Mouse (Mus musculus) left cerebral cortex, adult 18-20 months (tissue): ENCODE results near the gene Sox5. TPM values are rescaled to one million over a fixed set of nuclear protein-coding genes. Genes with fewer than 3 reads are reported as not detected.
"Not testable (repeated sequence)": the region's sequence is repeated elsewhere in the genome, so short reads cannot be mapped to it uniquely, and the experiment has no call there.

Experiments used
- DNase-seq, 2 experiments: peaks; one replicate each; pipeline ENCODE4 v3.0.0; 2021 to 2022; ENCODE audit warnings: low spot score in 2 of 2, mixed read lengths in 1 of 2
- total RNA-seq, 2 experiments: library from RNA; stranded (reverse); gene quantifications; 2 replicates each; pipeline ENCODE4 v1.2.3; 2021

Sox5 gene
- total RNA-seq, 2 experiments from 2014 or later, result 49.5 to 54.4 TPM

DNA sequence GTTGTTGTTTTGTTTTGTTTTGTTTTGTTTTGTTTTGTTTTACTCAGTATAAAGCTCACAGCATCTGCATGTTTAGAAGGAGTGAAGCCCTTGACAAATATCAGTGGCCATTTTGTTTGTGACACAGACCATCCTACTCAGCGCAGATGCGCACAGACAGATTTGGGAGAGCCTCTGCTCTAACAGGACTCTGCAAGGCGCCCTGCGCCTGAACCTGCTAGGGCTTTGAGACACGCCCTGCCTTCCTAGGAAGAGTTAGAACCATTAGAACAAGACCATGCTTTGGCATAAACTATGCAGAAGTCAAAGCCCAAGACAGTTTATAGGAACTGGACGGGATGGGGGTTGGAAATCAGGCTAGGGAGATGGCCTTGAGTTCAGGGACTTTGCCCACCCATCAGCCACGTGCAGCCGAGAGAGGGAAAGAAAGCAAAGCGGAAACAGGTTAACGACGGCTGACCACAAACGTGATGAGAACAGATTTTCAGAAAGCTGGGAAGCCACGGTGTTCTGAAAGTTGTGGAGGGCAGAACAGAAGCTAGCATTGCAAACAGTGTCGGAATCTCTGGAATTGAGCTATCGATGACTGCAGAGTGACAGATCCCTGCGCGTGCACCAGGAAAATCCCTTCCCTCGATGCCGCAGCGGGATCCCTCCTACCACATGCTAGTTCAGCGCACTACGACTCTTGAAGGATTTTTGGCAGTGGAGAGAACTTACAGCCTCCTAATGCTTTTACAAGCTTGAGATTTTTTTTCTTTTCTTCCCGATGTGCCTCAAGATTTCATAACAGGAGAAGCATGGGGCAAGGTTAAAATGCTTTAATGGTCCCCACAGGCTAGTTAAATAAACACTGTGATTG, 482.9 kb downstream of the Sox5 start:
- DNase-seq, result no peak

DNA sequence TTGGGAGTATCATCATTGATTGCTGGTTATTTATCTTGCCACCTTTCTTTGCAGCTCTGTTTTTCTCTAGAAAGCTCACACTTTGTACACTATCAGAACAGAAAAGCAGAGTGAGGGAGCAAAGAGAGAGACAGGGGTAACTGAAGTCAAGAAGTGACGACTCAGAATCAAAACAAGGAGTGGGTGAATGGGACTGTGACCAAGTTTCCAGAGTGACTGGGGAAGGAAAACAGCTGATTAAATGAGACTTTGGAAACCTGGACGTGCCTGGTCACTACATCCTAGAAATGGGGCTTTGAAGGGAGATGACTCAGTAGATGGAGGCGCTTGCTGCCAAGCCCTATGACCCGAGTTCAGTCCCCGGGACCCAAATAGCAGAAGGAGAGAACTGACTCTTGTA, 483.9 kb downstream of the Sox5 start:
- no peak for DNase-seq

DNA sequence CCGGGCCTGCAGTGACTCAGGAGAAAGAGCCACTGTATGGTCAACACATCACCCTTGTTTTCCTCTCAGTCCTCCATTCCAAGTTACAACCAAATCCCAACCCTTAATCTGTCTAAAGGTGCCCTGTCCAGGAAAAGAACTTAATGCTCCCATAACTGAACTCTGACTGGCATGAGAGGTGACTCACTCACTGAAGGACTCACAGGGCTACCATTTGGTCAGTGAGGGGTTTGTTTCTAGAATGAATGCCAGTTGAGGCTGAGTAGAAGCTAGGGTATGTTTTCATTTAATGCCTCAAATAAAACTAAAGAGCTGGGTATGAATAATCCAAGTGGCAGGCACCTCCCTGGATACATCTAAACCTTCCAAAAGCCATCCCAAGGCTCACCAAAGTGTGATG, 484.6 kb downstream of the Sox5 start:
- DNase-seq, result no peak

DNA sequence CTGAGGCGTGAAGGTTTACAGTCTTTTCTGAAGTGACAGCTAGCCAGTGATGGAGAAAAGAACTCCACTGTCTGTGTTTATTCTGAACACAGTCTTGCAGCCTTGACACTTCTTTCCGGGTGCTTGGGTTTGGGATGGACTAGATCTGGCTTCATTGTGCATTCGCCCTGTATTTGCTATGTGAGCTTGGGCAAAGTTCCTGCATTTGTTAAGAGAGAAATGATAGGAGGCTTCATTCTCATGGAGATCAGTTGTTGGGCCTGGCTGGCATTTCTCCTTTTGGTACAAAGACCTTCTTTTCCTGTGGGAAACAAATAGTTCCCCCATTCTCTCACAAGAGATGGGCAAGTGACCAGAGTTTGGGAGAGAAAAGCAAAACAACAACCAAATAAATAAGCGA, 490.3 kb downstream of the Sox5 start:
- no peak for DNase-seq

DNA sequence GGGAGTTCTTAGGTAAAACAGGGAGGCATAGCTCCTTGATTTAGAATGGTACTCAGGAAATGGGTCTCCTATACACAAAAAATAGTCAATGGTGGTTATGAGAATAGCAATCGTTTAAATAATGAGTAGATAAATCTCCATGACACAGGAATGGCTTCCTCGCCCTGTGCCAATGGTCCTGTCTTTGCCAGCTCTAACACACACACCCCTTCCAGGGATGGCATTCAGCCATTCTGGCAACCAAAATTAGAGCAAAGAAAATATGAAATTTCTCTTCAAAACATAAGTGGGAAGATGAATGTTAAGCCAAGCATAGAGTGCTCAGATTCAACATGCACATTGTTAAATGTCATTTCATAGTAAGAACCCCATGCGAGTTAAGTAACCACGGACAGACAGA, 495.7 kb downstream of the Sox5 start:
- no peak for DNase-seq

DNA sequence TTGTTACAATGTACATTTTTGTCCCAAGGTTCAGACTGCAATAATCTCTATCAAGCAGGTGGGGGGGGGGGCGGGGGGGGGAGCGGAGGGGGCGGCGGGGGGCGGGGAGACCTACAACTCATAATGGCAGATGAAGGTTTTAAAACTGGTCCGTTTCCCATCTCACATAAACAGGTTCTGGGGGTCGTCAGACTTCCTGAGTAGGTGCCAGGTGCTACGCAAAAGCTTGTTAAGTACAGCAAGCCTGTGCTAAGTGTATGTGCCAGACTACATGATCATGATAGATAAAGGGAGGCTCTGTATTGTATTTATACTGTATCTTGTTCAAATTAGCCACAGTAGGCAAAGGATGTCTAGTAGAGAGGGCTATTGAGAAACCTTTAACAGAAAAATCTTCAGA, 498.6 kb downstream of the Sox5 start:
- DNase-seq, result no peak

DNA sequence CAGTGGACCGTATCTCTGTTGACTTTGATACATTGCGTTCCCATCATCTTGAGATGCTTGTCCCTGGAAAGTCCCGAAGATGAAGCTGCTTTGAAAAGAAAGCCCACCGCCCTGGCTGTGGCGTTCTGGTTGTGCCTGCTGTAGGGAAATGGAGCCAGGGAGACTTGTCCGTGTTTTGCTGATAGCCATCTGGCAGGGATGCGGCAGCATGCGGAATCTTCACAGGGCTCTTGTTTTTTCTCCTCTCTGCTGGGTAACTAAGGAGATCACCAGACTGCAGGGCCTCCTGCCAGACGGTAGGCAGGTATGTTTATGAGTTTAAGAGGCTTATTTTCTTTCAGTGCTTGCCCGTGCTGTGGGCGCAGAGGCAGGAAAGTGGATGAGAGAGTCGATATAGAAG, 499.0 kb downstream of the Sox5 start:
- peak; percentile 5 to 29 for DNase-seq

DNA sequence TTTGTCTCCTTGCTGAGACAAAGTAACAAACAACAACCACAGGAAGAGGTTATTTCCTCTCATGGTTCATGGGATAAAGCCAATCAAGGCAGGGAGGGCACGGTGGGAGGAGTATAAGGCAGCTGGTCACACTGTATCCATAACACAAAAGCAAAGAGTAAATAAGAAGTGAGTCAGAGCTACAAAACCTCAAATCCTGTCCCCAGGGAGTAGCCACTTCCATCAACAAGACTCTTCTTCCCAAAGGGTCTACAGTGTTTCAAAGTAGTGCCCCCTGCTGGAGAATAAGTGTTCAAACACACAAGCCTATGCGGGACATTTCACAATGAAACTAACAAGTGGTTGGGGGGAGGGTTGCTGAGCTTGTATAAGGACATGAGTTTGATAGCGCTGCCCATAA, 500.1 kb downstream of the Sox5 start:
- no peak for DNase-seq

DNA sequence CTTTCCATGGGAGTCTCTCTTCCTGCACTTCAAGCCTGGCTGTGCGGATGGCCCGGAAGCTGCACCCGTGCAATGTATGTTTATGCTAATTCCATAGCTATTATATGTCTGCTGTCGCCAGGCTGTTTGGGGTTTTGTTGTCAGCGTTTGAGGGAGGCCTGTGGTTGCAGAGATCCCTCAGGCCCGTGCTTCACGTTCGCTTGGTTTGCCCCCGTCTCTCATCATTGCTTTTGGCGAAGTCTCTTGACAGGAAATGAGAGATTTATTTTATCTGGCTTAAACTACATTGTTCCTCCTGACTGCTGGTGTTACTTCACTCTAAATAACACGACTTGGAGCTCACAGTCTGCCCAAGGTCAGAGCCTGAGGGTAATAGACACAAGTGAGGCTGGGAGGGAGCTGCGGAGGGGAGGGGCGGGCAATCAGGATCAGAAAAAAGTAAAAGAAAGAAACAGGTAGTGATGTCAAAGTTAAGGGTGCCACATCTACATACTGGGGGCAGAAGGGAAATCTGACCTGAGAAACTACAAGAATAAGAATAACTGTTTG, 503.2 kb downstream of the Sox5 start:
- DNase-seq, result no peak

DNA sequence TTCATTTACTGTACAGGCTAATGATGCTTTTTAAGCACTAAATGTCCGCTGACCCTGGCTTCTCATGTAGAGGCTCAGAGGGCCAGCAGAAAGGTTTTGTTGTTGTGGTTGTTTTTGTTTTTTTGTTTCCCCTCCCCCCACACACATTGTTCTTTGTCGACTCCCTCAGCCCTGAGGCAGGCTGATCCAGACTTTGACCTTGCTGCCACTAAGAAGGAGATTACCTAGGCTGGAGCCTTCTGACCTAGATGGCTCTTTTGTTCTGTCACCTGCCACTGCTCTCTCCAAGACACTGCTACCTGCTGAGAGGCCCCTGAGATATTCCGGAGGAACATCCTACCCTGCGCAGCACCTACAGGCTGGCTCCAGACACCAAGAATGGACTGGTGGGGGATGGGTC, 508.4 kb downstream of the Sox5 start:
- DNase-seq, result not testable (repeated sequence)

DNA sequence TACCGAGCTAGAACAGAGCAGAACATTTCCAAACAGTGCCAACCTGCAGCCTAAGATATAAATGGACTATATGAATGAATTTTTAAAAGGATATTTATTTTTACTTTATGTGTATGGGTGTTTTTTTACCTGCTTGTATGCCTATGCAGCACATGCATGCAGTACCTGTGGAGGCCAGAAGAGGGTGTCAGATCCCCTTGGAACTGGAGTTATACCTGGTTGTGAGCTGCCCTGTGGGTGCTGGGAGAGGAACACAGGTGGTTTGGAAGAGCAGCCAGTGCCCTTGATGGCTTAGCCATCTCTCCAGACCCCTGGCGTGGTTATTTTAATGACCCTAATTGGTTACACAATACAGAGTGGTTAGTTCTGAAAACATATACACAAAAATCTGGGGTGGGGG, 510.5 kb downstream of the Sox5 start:
- no peak for DNase-seq

DNA sequence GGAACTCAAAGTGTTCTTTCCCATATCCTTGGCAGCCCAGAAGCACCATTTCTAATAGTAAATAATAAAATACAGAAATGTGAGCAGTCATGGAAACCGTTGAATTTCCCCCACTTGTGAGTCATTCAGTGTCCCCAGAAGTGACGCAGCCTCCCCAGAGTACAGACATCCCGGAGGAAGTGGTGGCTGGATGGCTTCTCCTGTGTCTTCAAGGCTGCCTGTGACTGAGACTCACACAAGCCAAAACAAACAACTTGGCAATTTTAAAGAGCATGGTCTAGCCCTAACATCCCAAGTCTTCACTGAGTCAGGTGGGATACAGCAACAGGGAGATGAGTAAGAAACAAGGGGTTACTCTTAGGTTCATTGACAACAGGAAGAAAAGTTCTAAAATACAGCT, 511.5 kb downstream of the Sox5 start:
- no peak for DNase-seq

DNA sequence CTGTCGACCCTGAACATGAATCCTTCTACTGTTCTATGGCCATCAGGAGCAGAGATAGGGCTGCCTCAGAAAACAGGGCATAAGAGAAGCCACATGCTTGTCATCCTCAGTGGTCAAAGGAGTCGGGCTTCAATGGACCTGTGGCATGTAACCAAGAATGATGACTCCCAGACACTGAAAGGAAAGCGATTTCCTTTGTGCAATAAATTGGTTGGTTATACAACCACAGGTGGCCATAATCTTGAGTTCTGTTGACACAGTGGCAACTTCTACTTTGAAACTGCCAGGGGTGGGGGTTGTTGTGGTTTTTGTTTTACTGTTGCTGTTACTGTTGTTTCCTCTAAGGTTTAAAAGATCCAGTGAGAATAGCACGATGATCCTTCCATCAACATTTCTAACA, 512.1 kb downstream of the Sox5 start:
- no peak for DNase-seq

DNA sequence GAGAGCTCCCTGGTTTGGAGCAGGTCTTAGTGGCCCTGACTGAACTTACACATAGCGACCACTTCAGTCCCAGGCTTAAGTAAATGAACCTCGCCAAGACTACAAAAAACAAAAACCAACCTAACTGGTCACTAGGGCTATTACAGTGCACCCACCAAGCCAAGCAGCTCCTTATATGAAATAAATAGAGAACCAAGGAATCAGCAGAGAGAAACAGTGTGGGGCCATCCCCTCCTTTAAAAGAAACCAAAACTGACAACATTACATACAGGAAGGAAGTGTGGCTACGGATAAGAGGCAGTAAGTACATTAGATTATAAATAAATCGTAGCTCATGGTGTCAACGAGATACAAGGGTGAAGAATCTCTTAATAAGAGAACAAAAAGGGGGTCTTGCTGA, 516.0 kb downstream of the Sox5 start:
- DNase-seq, result no peak

DNA sequence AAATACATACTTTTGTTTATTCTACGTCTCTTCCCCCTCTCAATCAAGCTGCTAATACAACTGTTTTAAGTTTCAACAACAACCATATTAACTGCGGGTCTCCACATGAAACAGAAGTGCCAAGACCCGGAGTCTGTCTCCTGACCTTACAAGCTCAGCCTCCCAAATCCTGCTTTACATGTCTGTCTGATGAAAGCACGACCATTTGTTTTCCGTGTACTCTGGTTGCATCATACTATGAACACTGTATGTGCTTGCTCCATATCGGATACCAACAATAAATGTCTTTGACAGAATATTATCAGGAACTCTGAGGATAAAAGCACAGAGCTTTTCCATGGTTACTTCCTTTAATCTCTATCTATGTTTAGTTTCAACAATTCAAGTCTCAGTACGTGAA, 516.8 kb downstream of the Sox5 start:
- no peak for DNase-seq

DNA sequence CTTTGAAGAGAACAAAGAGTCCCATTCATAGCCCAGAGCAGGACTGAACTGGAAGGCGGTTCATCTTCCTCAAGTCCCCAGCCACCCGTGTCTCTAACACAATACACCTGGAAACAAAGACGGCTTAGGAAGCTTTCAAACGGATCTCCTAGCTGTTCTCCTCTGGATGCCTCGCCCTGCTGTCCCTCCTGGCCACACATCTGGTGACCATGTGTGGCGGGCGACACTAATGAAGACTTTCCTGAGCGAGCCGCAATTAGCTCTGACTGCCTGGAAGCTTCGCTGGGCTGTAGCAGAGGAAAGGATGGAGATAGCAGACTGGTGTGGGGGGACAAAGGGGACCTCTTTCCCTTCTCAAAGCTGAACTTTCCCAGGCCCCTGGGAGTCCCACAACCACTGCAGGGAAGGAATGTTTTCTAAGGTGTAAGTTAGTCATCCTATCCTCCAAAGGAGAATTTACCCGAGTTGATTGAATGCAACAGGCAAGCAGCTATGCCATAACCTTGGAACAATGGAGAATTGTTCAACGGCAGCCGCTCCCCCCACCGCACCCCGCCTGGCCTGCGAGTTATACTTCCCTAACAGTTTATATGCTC, 517.4 kb downstream of the Sox5 start:
- no peak for DNase-seq

DNA sequence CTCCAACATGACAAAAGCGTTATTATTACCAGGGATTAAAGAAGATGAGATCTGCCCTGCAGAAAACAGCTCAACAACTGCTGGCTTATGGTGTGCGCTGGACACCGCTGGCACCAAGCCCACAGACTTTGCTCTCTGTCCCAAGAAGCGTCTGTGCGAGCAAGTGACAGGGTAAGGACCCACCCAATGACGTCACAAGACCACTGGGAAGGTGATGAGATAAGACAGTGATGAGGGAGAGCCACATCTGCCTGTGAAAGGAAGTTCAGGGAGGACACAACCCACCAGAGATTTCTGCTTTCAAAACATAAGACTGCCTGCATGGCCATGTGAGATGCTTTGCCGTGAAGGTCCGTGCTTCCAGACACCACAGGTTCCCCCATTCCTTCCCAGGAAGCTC, 525.3 kb downstream of the Sox5 start:
- no peak for DNase-seq

DNA sequence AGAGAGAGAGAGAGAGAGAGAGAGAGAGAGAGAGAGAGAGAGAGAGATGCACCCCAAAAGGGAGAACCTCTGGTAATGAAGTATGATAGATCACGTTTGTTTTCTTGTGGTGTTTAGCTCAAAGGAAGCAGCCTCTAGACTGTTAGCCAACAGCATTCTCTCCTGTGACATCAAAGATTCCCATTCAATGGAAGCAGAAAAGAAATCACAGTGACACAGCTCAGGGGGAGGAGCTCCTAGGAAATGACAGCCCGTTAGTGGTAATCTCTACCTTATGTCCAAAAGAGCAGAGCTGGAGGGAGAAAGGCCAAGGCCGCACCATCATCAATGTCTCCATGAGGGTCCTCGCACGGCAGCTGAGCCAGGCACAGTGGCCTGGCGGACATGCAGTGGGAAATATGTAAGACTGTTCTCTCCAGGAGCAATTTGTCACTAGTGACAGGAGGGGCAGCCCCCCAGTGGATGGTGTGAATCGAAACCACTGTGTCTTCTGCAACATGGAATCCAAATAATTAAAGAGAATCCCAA, 529.5 kb downstream of the Sox5 start:
- no peak for DNase-seq

DNA sequence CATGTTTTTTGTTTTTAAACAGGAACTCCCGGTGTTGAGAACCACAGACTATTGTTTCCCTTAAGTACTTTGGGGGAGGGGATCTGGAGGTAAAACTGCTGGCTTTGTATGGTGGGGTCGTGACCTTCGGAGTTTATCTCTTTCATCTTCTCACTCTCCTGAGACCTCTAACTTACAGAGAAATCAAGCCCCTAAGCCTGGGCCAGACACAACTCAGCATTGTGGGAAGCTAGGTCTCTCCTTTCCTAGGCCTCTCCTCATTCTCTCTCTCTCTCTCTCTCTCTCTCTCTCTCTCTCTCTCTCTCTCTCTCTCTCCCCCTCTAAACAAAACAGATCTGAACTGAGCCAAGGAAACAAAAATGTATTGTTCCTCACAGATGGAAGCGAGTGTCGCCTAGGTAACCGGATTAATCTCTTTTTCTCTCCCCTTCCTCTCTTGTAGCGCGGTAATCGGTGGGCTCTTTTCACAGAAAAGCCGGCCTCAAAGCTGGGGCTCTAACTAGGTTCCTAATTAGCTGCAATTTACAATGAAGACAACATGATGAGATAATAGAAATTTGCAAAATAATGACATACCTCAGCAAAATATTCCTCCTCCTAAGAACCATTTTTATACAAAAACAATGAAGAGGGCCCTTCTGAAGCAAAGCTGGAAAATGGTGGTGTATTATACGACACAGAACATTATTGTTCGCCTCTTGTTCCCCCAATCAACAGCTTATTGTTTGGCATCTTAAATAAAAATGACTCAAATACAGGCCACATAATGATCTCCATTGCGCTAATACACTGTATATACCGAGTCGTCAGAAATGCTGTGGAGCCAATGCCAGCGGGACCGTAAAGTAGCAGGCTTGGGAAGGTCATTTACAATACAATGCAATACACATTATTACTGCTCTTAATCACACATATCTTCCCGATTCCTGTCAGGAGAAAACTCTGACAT, 530.3 kb downstream of the Sox5 start:
- DNase-seq, result no peak

DNA sequence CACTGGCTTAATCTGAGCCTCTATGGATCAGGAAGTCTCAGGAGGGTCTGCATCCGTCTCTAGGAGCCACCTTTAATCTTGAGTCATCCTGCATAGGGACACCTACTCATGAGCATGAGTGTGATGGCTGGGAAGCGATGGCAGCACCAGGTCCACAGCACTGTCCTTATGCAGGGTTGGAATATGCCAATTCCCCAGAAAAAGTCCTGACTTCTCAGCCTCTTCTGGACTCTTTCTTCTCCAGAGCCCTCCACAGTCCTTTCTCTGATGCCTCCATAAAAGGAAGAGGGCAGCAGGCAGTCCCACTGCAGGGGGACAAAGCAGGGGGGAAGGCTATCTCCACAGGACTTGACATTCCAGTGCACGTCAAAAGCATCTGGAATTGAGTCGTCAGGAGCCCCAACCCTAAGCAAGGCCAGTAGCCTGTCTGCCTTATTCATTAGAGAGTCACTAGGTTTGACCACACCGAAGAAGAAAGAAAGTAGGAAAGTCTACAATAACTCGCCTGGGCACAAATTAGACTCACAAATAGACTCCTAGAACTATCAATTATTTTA, 531.1 kb downstream of the Sox5 start:
- no peak for DNase-seq

DNA sequence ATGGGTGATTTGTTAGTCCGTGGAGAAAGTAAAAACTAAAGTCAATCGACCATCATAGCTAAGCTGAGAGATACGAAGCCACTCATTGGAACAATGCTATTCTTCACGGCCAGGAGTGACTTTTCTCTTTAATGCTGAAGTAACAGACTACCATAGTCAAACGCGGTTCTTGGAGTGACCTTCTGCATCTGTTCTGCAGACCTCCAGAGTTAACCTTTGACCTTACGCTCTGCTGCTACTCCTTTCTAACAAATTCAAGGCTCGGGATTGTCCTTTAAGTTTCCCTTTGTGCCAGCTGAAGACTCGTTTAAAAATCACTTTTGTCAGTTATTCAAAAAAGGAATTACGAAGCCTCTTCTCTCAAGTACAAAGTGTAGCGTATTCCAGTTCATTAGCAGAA, 545.2 kb downstream of the Sox5 start:
- no peak for DNase-seq
